ENCODE assay signal across 21 mouse cellular contexts in the genomic region with DNA sequence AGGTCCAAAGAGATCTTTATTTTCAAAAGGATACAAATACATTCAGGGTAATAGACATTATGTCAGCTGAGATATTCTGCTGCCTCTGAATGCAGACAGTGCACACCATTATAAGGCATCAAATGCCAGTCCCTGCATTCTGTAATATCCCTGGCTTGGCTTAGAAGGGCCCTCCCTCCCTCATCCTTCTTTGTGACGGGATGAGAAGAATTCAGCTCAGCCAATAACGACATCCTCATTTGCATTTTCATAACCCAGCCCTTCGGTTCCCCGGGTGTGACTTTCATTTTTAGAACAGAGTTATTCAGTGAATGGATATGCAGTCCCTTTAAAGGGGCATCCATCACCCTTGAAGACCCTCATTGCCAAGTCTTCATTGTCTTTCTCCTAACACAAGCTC.
DNase-seq lines count a peak whose midpoint lies in the region; ATAC-seq and TF ChIP-seq lines count a peak whose summit lies in the region.
"Had no signal": no experiment of that assay in that cellular context is flagged by ENCODE, and none has a peak within 500 bp of the region (broad histone marks: within the 10 kb centered on the region; RNA-seq: fewer than 3 reads in every experiment).

No protein-coding gene starts in this region.

- H3K27me3 ChIP-seq in forebrain, postnatal 0 days (ENCODE audit: insufficient read depth, low read length) = no peaks in the 10 kb centered on the region
- H3K27me3 ChIP-seq in forebrain, embryonic 10.5 days (ENCODE audit: poor library complexity, severe bottlenecking) = no peaks in the 10 kb centered on the region
- no peaks in the 10 kb centered on the region for H3K27me3 ChIP-seq in heart, embryonic 16.5 days (ENCODE audit: control insufficient read depth, insufficient read depth, low read length)
- H3K27me3 ChIP-seq: limb, embryonic 12.5 days had no signal

- WGBS in forebrain, postnatal 0 days = 13% methylated on average over 4 of the region's 4 CpGs
- 69% methylated on average over 4 of the region's 4 CpGs for WGBS in forebrain, embryonic 10.5 days
- WGBS in heart, embryonic 16.5 days = 36% methylated on average over 4 of the region's 4 CpGs

- no peaks in the 10 kb centered on the region for H3K9me3 ChIP-seq in forebrain, postnatal 0 days (ENCODE audit: low read length)
- no peaks in the 10 kb centered on the region for H3K9me3 ChIP-seq in forebrain, embryonic 10.5 days
- H3K9me3 ChIP-seq in heart, embryonic 16.5 days (replicated peaks; ENCODE audit: control insufficient read depth, low read length) = no peaks in the 10 kb centered on the region
- H3K9me3 ChIP-seq: limb, embryonic 12.5 days had no signal

- ATAC-seq in forebrain, postnatal 0 days = peak; percentile 51; the same call in 1 of the 2 replicates
- peak; percentile 65 for ATAC-seq in heart, embryonic 16.5 days (replicated peaks; ENCODE audit: extremely low read depth, insufficient read depth, low FRiP score)
- ATAC-seq: liver, postnatal 0 days had no signal

- H3K27ac ChIP-seq in forebrain, postnatal 0 days (ENCODE audit: low read depth, low read length) = no peak overlapping the region
- H3K27ac ChIP-seq in forebrain, embryonic 10.5 days = no peak overlapping the region
- H3K27ac ChIP-seq in heart, embryonic 16.5 days (ENCODE audit: low read length) = peak overlapping the region; percentile 2; the same call in 1 of the 2 replicates
- no peak overlapping the region; the same call in 1 of the 2 replicates for H3K27ac ChIP-seq in left cerebral cortex, adult 2 months
- H3K27ac ChIP-seq: heart, adult 2 months; limb, embryonic 12.5 days had no signal

- H3K4me1 ChIP-seq in forebrain, postnatal 0 days (ENCODE audit: insufficient read depth) = peaks cover 4% of the 10 kb centered on the region; the same call in 1 of the 2 replicates
- peaks cover 28% of the 10 kb centered on the region for H3K4me1 ChIP-seq in forebrain, embryonic 10.5 days
- peaks cover 21% of the 10 kb centered on the region for H3K4me1 ChIP-seq in heart, embryonic 16.5 days (ENCODE audit: control insufficient read depth, insufficient read depth, low read length)
- H3K4me1 ChIP-seq: limb, embryonic 12.5 days had no signal

- TF ChIP-seq CTCF in forebrain, postnatal 0 days (IDR thresholded peaks at IDR 0.05; ENCODE audit: low read depth) = no peak
- no peak for TF ChIP-seq CTCF in left cerebral cortex, adult 2 months (IDR thresholded peaks at IDR 0.05)

- no peak overlapping the region for H3K9ac ChIP-seq in forebrain, postnatal 0 days
- H3K9ac ChIP-seq in heart, embryonic 16.5 days (ENCODE audit: low read length) = no peak overlapping the region
- H3K9ac ChIP-seq: limb, embryonic 12.5 days; liver, postnatal 0 days had no signal

- no peak overlapping the region for H3K4me2 ChIP-seq in forebrain, postnatal 0 days (ENCODE audit: low read depth)
- H3K4me2 ChIP-seq in heart, embryonic 16.5 days (ENCODE audit: low read depth, low read length) = peak overlapping the region; percentile 49
- H3K4me2 ChIP-seq: limb, embryonic 12.5 days; liver, embryonic 11.5 days; midbrain, embryonic 11.5 days had no signal

- DNase-seq in forebrain, postnatal 0 days = peak; percentile 53
- DNase-seq in forebrain, embryonic 10.5 days (ENCODE audit: extremely low spot score, low spot score) = no peak
- no peak for DNase-seq in heart, adult 8-10 months (ENCODE audit: low spot score)
- no peak for DNase-seq in left cerebral cortex, adult 2 months (ENCODE audit: extremely low spot score in 1 of 2, low spot score in 2 of 2)
- no peak for DNase-seq in left cerebral cortex, adult 9 months (ENCODE audit: low spot score in 2 of 2)
- peak; percentile 18 for DNase-seq in Muller cell, postnatal 12 days (ENCODE audit: inconsistent ontology term)
- no peak for DNase-seq in thymus, postnatal 25 days
- DNase-seq: adrenal gland, postnatal 14 days; cerebellum, adult 9-10 months; gastrocnemius, postnatal 10 days; heart, adult 2 months; kidney, adult 11 months; kidney, postnatal 4 days; liver, postnatal 0 days; lung, postnatal 10 days; right cerebral cortex, postnatal 4 days; thymus, postnatal 4 days had no signal

- no peaks in the 10 kb centered on the region for H3K36me3 ChIP-seq in forebrain, postnatal 0 days (ENCODE audit: insufficient read depth)
- H3K36me3 ChIP-seq in forebrain, embryonic 10.5 days (replicated peaks) = no peaks in the 10 kb centered on the region
- no peaks in the 10 kb centered on the region for H3K36me3 ChIP-seq in heart, embryonic 16.5 days (ENCODE audit: control insufficient read depth, insufficient read depth)
- H3K36me3 ChIP-seq: limb, embryonic 12.5 days had no signal

- intact Hi-C loops in left cerebral cortex, adult 2 months (cut with DNase I) = no loop called here

- H3K4me3 ChIP-seq in forebrain, postnatal 0 days (ENCODE audit: low read depth, low read length) = no peak overlapping the region
- H3K4me3 ChIP-seq in forebrain, embryonic 10.5 days = no peak overlapping the region
- peak overlapping the region; percentile 30 for H3K4me3 ChIP-seq in heart, embryonic 16.5 days (ENCODE audit: low read length)
- peak overlapping the region; percentile 24; the same call in 1 of the 2 replicates for H3K4me3 ChIP-seq in left cerebral cortex, adult 2 months
- H3K4me3 ChIP-seq: heart, adult 2 months; limb, embryonic 12.5 days had no signal

Comparison
In these comparisons a context has a peak if more than half of its experiments do, and no peak if none do; other contexts are left out.
1. DNase-seq: peak in forebrain, postnatal 0 days (single experiment) and Muller cell, postnatal 12 days (single experiment); none in forebrain, embryonic 10.5 days (single experiment), heart, adult 8-10 months (single experiment), left cerebral cortex, adult 2 months (0 of 2), left cerebral cortex, adult 9 months (0 of 2) and thymus, postnatal 25 days (single experiment).
2. H3K4me3 ChIP-seq: peak in heart, embryonic 16.5 days (single experiment) and left cerebral cortex, adult 2 months (single experiment); none in forebrain, postnatal 0 days (single experiment) and forebrain, embryonic 10.5 days (single experiment).